Mouse (Mus musculus) heart, postnatal 0 days (tissue): Measurements from ENCODE around the gene Asb1.

Experiments used
- CTCF ChIP-seq: IDR thresholded peaks from 2 replicates; pipeline ENCODE4 v1.5.1; 2016; ENCODE audit warnings: antibody characterized with exemption, control low read depth, low read depth
- EP300 ChIP-seq: IDR thresholded peaks from 2 replicates; pipeline ENCODE4 v1.6.1; 2016; ENCODE audit warnings: antibody characterized with exemption, low read depth

GRCm38 (mm10) chr1:91504615-91505014, 35.7 kb upstream of the Asb1 start:
- TF ChIP-seq CTCF, result no peak
- no peak for TF ChIP-seq EP300
